Mouse (Mus musculus): ENCODE data around the gene Bend7. TPM values are rescaled to one million over a fixed set of nuclear protein-coding genes. Genes with fewer than 3 reads are reported as not detected.

Bend7 gene
- polyA plus RNA-seq, 1 experiment from 2014 or later = 3.4 TPM

DNA sequence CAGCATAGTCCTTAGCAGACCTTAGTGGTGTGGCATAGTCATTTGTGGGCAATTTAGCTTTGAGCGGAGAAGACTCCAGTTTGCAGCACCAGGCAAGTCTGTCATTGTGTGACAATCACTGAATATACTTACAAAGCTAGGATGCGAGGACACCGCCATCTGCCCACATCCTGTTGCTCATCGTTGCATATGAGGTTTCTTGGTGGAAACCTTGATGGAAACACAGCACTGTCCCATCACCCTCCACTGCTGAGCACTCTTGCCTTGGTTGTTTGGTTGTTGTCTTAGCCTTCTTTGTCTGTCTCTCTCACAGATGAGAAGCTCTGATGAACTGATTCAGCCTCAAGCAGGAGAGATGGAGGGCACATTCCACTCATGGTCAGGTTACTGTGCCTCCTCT, 12.5 kb downstream of the Bend7 start:
- H3K4me1 ChIP-seq (replicated peaks; ENCODE audit: control insufficient read depth, insufficient read depth, low read length) = no peaks in the 10 kb centered on the region
- no peak overlapping the region for H3K4me3 ChIP-seq (ENCODE audit: low read depth, low read length)
- no peaks in the 10 kb centered on the region for H3K27me3 ChIP-seq (ENCODE audit: control insufficient read depth, insufficient read depth, low read length)
- no peak overlapping the region for H3K27ac ChIP-seq (ENCODE audit: low read depth, low read length)
- ATAC-seq (replicated peaks; ENCODE audit: low FRiP score) (no peak), DNase-seq (ENCODE audit: low spot score) (no peak)
- H3K9ac ChIP-seq (ENCODE audit: low read length) = no peak overlapping the region
- H3K9me3 ChIP-seq (ENCODE audit: control insufficient read depth, low read length) = no peaks in the 10 kb centered on the region
- H3K4me2 ChIP-seq (ENCODE audit: low read depth, low read length, severe bottlenecking) = no peak overlapping the region
- H3K36me3 ChIP-seq (ENCODE audit: control insufficient read depth, insufficient read depth, low read length) = no peaks in the 10 kb centered on the region
- WGBS = 94% methylated on average over 4 of the region's 4 CpGs

DNA sequence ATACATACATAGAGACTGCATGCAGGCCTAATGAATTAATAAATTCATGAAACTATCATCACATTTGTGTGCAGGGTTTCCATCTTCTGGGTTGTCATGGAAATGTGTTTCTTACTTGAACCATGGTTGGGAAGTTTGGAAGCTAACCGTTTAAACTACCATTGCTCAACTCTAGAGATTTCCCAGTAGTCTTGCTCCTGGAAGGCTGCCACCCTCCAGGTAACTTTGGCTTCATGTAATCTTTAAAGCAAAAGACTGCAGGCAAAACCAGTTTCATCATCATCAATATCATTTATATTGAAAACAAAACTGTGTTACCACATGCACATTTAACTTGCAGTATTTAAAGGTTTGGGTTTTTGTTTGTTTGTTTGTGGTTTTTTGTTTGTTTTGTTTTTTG, 16.3 kb downstream of the Bend7 start:
- DNase-seq (ENCODE audit: low spot score) (no peak), ATAC-seq (replicated peaks; ENCODE audit: low FRiP score) (no peak)
- H3K27ac ChIP-seq (ENCODE audit: low read depth, low read length) = no peak overlapping the region
- no peaks in the 10 kb centered on the region for H3K4me1 ChIP-seq (replicated peaks; ENCODE audit: control insufficient read depth, insufficient read depth, low read length)
- WGBS = 83% methylated on average over 1 of the region's 1 CpGs
- H3K4me2 ChIP-seq (ENCODE audit: low read depth, low read length, severe bottlenecking) = no peak overlapping the region
- H3K9ac ChIP-seq (ENCODE audit: low read length) = no peak overlapping the region
- no peaks in the 10 kb centered on the region for H3K27me3 ChIP-seq (ENCODE audit: control insufficient read depth, insufficient read depth, low read length)
- H3K4me3 ChIP-seq (ENCODE audit: low read depth, low read length) = no peak overlapping the region
- no peaks in the 10 kb centered on the region for H3K36me3 ChIP-seq (ENCODE audit: control insufficient read depth, insufficient read depth, low read length)
- no peaks in the 10 kb centered on the region for H3K9me3 ChIP-seq (ENCODE audit: control insufficient read depth, low read length)

DNA sequence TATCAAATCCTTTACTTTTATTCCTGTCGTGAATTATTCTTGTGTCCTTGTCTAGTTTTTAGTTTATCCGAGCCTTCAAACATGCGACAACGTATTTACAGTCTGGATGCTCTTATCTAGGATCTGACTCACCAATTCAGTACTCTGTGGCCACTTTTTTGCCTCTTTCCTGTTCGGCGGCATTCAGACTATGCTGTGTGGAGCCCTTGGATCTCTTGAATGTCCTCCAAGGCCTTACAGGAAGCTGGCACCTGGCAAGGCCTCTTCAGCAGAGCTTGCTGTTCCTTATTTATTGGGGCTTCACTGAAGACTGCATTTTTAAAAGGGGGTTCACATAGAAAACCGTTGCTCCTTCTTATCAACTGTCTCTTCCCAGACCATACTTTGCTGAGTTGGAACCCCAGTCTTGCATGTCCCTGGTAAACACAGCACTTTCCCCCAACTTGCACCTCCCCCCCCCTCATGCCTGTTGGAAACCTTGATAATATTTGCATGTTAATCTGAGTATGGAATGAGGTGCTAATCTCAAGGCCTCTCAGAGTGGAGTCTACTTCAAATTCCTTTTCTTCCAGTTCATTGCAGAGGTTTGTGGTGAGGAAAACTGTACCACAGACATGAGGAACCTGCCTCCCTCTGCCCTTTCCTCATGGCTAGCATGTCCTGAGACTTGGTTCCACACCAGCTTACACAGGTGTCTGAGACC, 18.6 kb downstream of the Bend7 start:
- Histone ChIP-seq H3K4me3 (ENCODE audit: low read depth, low read length) (no peak overlapping the region), H3K27me3 (ENCODE audit: control insufficient read depth, insufficient read depth, low read length) (no peaks in the 10 kb centered on the region), H3K36me3 (ENCODE audit: control insufficient read depth, insufficient read depth, low read length) (no peaks in the 10 kb centered on the region), H3K4me1 (replicated peaks; ENCODE audit: control insufficient read depth, insufficient read depth, low read length) (no peaks in the 10 kb centered on the region), H3K9ac (ENCODE audit: low read length) (no peak overlapping the region), H3K9me3 (ENCODE audit: control insufficient read depth, low read length) (no peaks in the 10 kb centered on the region), H3K4me2 (ENCODE audit: low read depth, low read length, severe bottlenecking) (no peak overlapping the region), H3K27ac (ENCODE audit: low read depth, low read length) (no peak overlapping the region)
- WGBS = 91% methylated on average over 7 of the region's 7 CpGs
- ATAC-seq (replicated peaks; ENCODE audit: low FRiP score) (no peak), DNase-seq (ENCODE audit: low spot score) (no peak)

GRCm38 (mm10) chr2:4736798-4737155, 19.1 kb downstream of the Bend7 start:
- Histone ChIP-seq H3K27ac (ENCODE audit: low read depth, low read length) (no peak overlapping the region), H3K4me3 (ENCODE audit: low read depth, low read length) (no peak overlapping the region), H3K9me3 (ENCODE audit: control insufficient read depth, low read length) (no peaks in the 10 kb centered on the region), H3K9ac (ENCODE audit: low read length) (no peak overlapping the region), H3K27me3 (ENCODE audit: control insufficient read depth, insufficient read depth, low read length) (no peaks in the 10 kb centered on the region), H3K4me1 (replicated peaks; ENCODE audit: control insufficient read depth, insufficient read depth, low read length) (no peaks in the 10 kb centered on the region), H3K4me2 (ENCODE audit: low read depth, low read length, severe bottlenecking) (no peak overlapping the region), H3K36me3 (ENCODE audit: control insufficient read depth, insufficient read depth, low read length) (no peaks in the 10 kb centered on the region)
- 87% methylated on average over 4 of the region's 4 CpGs for WGBS
- DNase-seq (ENCODE audit: low spot score) = no peak
- ATAC-seq (replicated peaks; ENCODE audit: low FRiP score) = no peak

- 86% methylated on average over 6 of the region's 6 CpGs for WGBS
- H3K27me3 ChIP-seq (ENCODE audit: control insufficient read depth, insufficient read depth, low read length) = no peaks in the 10 kb centered on the region
- no peak overlapping the region for H3K4me3 ChIP-seq (ENCODE audit: low read depth, low read length)
- H3K9me3 ChIP-seq (ENCODE audit: control insufficient read depth, low read length) = no peaks in the 10 kb centered on the region
- no peak for DNase-seq (ENCODE audit: low spot score)
- ATAC-seq (replicated peaks; ENCODE audit: low FRiP score) = no peak
- no peaks in the 10 kb centered on the region; the same call in 1 of the 2 replicates for H3K4me1 ChIP-seq (replicated peaks; ENCODE audit: control insufficient read depth, insufficient read depth, low read length)
- H3K36me3 ChIP-seq (ENCODE audit: control insufficient read depth, insufficient read depth, low read length) = no peaks in the 10 kb centered on the region
- no peak overlapping the region for H3K4me2 ChIP-seq (ENCODE audit: low read depth, low read length, severe bottlenecking)
- no peak overlapping the region for H3K9ac ChIP-seq (ENCODE audit: low read length)
- H3K27ac ChIP-seq (ENCODE audit: low read depth, low read length) = no peak overlapping the region
Observed at GRCm38 (mm10) chr2:4751918-4752317, 34.3 kb downstream of the Bend7 start.

GRCm38 (mm10) chr2:4755716-4756115, 38.1 kb downstream of the Bend7 start:
- Histone ChIP-seq H3K4me1 (replicated peaks; ENCODE audit: control insufficient read depth, insufficient read depth, low read length) (no peaks in the 10 kb centered on the region), H3K4me2 (ENCODE audit: low read depth, low read length, severe bottlenecking) (no peak overlapping the region), H3K9me3 (ENCODE audit: control insufficient read depth, low read length) (no peaks in the 10 kb centered on the region), H3K4me3 (ENCODE audit: low read depth, low read length) (no peak overlapping the region), H3K27me3 (ENCODE audit: control insufficient read depth, insufficient read depth, low read length) (no peaks in the 10 kb centered on the region), H3K27ac (ENCODE audit: low read depth, low read length) (no peak overlapping the region), H3K9ac (ENCODE audit: low read length) (no peak overlapping the region), H3K36me3 (ENCODE audit: control insufficient read depth, insufficient read depth, low read length) (no peaks in the 10 kb centered on the region)
- WGBS = 84% methylated on average over 8 of the region's 8 CpGs
- ATAC-seq (replicated peaks; ENCODE audit: low FRiP score) = no peak
- no peak for DNase-seq (ENCODE audit: low spot score)

DNA sequence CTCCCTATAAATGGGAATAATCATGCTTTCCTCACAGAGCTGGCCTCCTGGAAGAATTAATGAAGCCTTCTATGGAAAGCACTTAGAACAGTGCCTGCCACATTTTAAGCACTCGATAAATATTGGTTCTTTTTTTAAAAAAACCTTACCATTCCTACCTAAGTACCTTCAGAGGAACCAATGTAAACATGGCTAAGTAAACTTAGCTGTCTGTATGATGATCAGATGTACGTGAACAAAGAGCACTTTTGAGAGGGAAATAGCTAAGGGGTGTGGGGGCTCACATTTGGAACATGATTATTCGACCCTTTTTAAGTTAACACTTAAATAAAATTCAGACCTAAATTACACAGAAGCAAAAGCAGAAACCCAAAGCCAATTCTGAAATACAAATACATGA, 39.6 kb downstream of the Bend7 start:
- H3K9me3 ChIP-seq (ENCODE audit: control insufficient read depth, low read length) = no peaks in the 10 kb centered on the region
- WGBS = 87% methylated on average over 3 of the region's 3 CpGs
- ATAC-seq (replicated peaks; ENCODE audit: low FRiP score) = no peak
- H3K9ac ChIP-seq (ENCODE audit: low read length) = no peak overlapping the region
- no peak for DNase-seq (ENCODE audit: low spot score)
- H3K27me3 ChIP-seq (ENCODE audit: control insufficient read depth, insufficient read depth, low read length) = no peaks in the 10 kb centered on the region
- no peak overlapping the region for H3K4me2 ChIP-seq (ENCODE audit: low read depth, low read length, severe bottlenecking)
- no peaks in the 10 kb centered on the region for H3K36me3 ChIP-seq (ENCODE audit: control insufficient read depth, insufficient read depth, low read length)
- no peaks in the 10 kb centered on the region for H3K4me1 ChIP-seq (replicated peaks; ENCODE audit: control insufficient read depth, insufficient read depth, low read length)
- no peak overlapping the region for H3K27ac ChIP-seq (ENCODE audit: low read depth, low read length)
- H3K4me3 ChIP-seq (ENCODE audit: low read depth, low read length) = no peak overlapping the region

GRCm38 (mm10) chr2:4760741-4761140, 43.1 kb downstream of the Bend7 start:
- DNase-seq (ENCODE audit: low spot score) = no peak
- no peaks in the 10 kb centered on the region for H3K27me3 ChIP-seq (ENCODE audit: control insufficient read depth, insufficient read depth, low read length)
- WGBS = 74% methylated on average over 5 of the region's 5 CpGs
- no peak overlapping the region for H3K4me3 ChIP-seq (ENCODE audit: low read depth, low read length)
- no peak for ATAC-seq (replicated peaks; ENCODE audit: low FRiP score)
- H3K36me3 ChIP-seq (ENCODE audit: control insufficient read depth, insufficient read depth, low read length) = no peaks in the 10 kb centered on the region
- no peak overlapping the region for H3K4me2 ChIP-seq (ENCODE audit: low read depth, low read length, severe bottlenecking)
- no peak overlapping the region for H3K27ac ChIP-seq (ENCODE audit: low read depth, low read length)
- H3K4me1 ChIP-seq (replicated peaks; ENCODE audit: control insufficient read depth, insufficient read depth, low read length) = no peaks in the 10 kb centered on the region
- H3K9me3 ChIP-seq (ENCODE audit: control insufficient read depth, low read length) = no peaks in the 10 kb centered on the region
- no peak overlapping the region for H3K9ac ChIP-seq (ENCODE audit: low read length)

- no peaks in the 10 kb centered on the region for H3K27me3 ChIP-seq (ENCODE audit: control insufficient read depth, insufficient read depth, low read length)
- no peak overlapping the region for H3K27ac ChIP-seq (ENCODE audit: low read depth, low read length)
- no peak overlapping the region for H3K9ac ChIP-seq (ENCODE audit: low read length)
- H3K4me2 ChIP-seq (ENCODE audit: low read depth, low read length, severe bottlenecking) = no peak overlapping the region
- no peaks in the 10 kb centered on the region for H3K9me3 ChIP-seq (ENCODE audit: control insufficient read depth, low read length)
- no peak overlapping the region for H3K4me3 ChIP-seq (ENCODE audit: low read depth, low read length)
- ATAC-seq (replicated peaks; ENCODE audit: low FRiP score) (no peak), DNase-seq (ENCODE audit: low spot score) (no peak)
- H3K4me1 ChIP-seq (replicated peaks; ENCODE audit: control insufficient read depth, insufficient read depth, low read length) = no peaks in the 10 kb centered on the region
- no peaks in the 10 kb centered on the region for H3K36me3 ChIP-seq (ENCODE audit: control insufficient read depth, insufficient read depth, low read length)
- WGBS = 89% methylated on average over 5 of the region's 5 CpGs
Observed at GRCm38 (mm10) chr2:4761906-4762305, 44.3 kb downstream of the Bend7 start.
